Mouse (Mus musculus): ENCODE data around the gene Pan3. TPM values are rescaled to one million over a fixed set of nuclear protein-coding genes. Genes with fewer than 3 reads are reported as not detected.

The Pan3 gene
- polyA plus RNA-seq, 1 experiment from 2014 or later = 44.7 TPM

- no peak overlapping the region for H3K4me3 ChIP-seq (ENCODE audit: low read length)
- H3K4me2 ChIP-seq (ENCODE audit: low read depth, low read length) = no peak overlapping the region
- no peaks in the 10 kb centered on the region for H3K27me3 ChIP-seq (ENCODE audit: control insufficient read depth, insufficient read depth, low read length)
- H3K9me3 ChIP-seq (replicated peaks; ENCODE audit: control insufficient read depth, low read length) = no peaks in the 10 kb centered on the region
- peaks cover 2% of the 10 kb centered on the region; the same call in 1 of the 2 replicates for H3K36me3 ChIP-seq (ENCODE audit: control insufficient read depth, insufficient read depth)
- H3K9ac ChIP-seq (ENCODE audit: low read length) = no peak overlapping the region
- 85% methylated on average over 4 of the region's 4 CpGs for WGBS
- ATAC-seq (replicated peaks; ENCODE audit: extremely low read depth, insufficient read depth, low FRiP score) = no peak
- H3K4me1 ChIP-seq (ENCODE audit: control insufficient read depth, insufficient read depth, low read length) = peaks cover 8% of the 10 kb centered on the region; the same call in 1 of the 2 replicates
- no peak overlapping the region for H3K27ac ChIP-seq (ENCODE audit: low read length)
Observed at GRCm38 (mm10) chr5:147496921-147497320, 67.0 kb downstream of the Pan3 start.

- Histone ChIP-seq H3K27ac (ENCODE audit: low read length) (no peak overlapping the region), H3K9me3 (replicated peaks; ENCODE audit: control insufficient read depth, low read length) (no peaks in the 10 kb centered on the region), H3K27me3 (ENCODE audit: control insufficient read depth, insufficient read depth, low read length) (no peaks in the 10 kb centered on the region), H3K9ac (ENCODE audit: low read length) (no peak overlapping the region), H3K4me2 (ENCODE audit: low read depth, low read length) (no peak overlapping the region), H3K4me1 (ENCODE audit: control insufficient read depth, insufficient read depth, low read length) (peaks cover 8% of the 10 kb centered on the region; the same call in 1 of the 2 replicates), H3K4me3 (ENCODE audit: low read length) (no peak overlapping the region), H3K36me3 (ENCODE audit: control insufficient read depth, insufficient read depth) (peaks cover 2% of the 10 kb centered on the region; the same call in 1 of the 2 replicates)
- ATAC-seq (replicated peaks; ENCODE audit: extremely low read depth, insufficient read depth, low FRiP score) = no peak
- 62% methylated on average over 3 of the region's 3 CpGs for WGBS
Observed at GRCm38 (mm10) chr5:147497714-147498113, 67.8 kb downstream of the Pan3 start.

GRCm38 (mm10) chr5:147501456-147501998 lies 71.6 kb downstream of the Pan3 start:
- H3K9me3 ChIP-seq (replicated peaks; ENCODE audit: control insufficient read depth, low read length) = no peaks in the 10 kb centered on the region
- H3K4me1 ChIP-seq (ENCODE audit: control insufficient read depth, insufficient read depth, low read length) = no peaks in the 10 kb centered on the region
- no peak overlapping the region for H3K4me2 ChIP-seq (ENCODE audit: low read depth, low read length)
- H3K4me3 ChIP-seq (ENCODE audit: low read length) = no peak overlapping the region
- no peak overlapping the region for H3K27ac ChIP-seq (ENCODE audit: low read length)
- ATAC-seq (replicated peaks; ENCODE audit: extremely low read depth, insufficient read depth, low FRiP score) = no peak
- H3K36me3 ChIP-seq (ENCODE audit: control insufficient read depth, insufficient read depth) = peaks cover 2% of the 10 kb centered on the region
- H3K9ac ChIP-seq (ENCODE audit: low read length) = no peak overlapping the region
- no peaks in the 10 kb centered on the region for H3K27me3 ChIP-seq (ENCODE audit: control insufficient read depth, insufficient read depth, low read length)
- WGBS = 92% methylated on average over 2 of the region's 2 CpGs

GRCm38 (mm10) chr5:147502921-147503320 lies 73.0 kb downstream of the Pan3 start:
- Histone ChIP-seq H3K27ac (ENCODE audit: low read length) (no peak overlapping the region), H3K4me1 (ENCODE audit: control insufficient read depth, insufficient read depth, low read length) (peaks cover 3% of the 10 kb centered on the region), H3K36me3 (ENCODE audit: control insufficient read depth, insufficient read depth) (peaks cover 2% of the 10 kb centered on the region), H3K9ac (ENCODE audit: low read length) (no peak overlapping the region), H3K4me3 (ENCODE audit: low read length) (no peak overlapping the region), H3K27me3 (ENCODE audit: control insufficient read depth, insufficient read depth, low read length) (no peaks in the 10 kb centered on the region), H3K4me2 (ENCODE audit: low read depth, low read length) (no peak overlapping the region), H3K9me3 (replicated peaks; ENCODE audit: control insufficient read depth, low read length) (no peaks in the 10 kb centered on the region)
- no peak for ATAC-seq (replicated peaks; ENCODE audit: extremely low read depth, insufficient read depth, low FRiP score)
- WGBS = 69% methylated on average over 2 of the region's 2 CpGs

- Histone ChIP-seq H3K4me1 (ENCODE audit: control insufficient read depth, insufficient read depth, low read length) (peaks cover 6% of the 10 kb centered on the region), H3K36me3 (ENCODE audit: control insufficient read depth, insufficient read depth) (no peaks in the 10 kb centered on the region), H3K9ac (ENCODE audit: low read length) (no peak overlapping the region), H3K4me3 (ENCODE audit: low read length) (no peak overlapping the region), H3K27me3 (ENCODE audit: control insufficient read depth, insufficient read depth, low read length) (no peaks in the 10 kb centered on the region), H3K27ac (ENCODE audit: low read length) (no peak overlapping the region), H3K9me3 (replicated peaks; ENCODE audit: control insufficient read depth, low read length) (no peaks in the 10 kb centered on the region), H3K4me2 (ENCODE audit: low read depth, low read length) (no peak overlapping the region)
- no peak for ATAC-seq (replicated peaks; ENCODE audit: extremely low read depth, insufficient read depth, low FRiP score)
- WGBS = 92% methylated on average over 9 of the region's 9 CpGs
Observed at GRCm38 (mm10) chr5:147511350-147511749, 81.4 kb downstream of the Pan3 start.

GRCm38 (mm10) chr5:147527006-147527405 lies 97.0 kb downstream of the Pan3 start:
- peaks cover 4% of the 10 kb centered on the region; the same call in 1 of the 2 replicates for H3K4me1 ChIP-seq (ENCODE audit: control insufficient read depth, insufficient read depth, low read length)
- no peak overlapping the region for H3K4me3 ChIP-seq (ENCODE audit: low read length)
- no peak overlapping the region for H3K4me2 ChIP-seq (ENCODE audit: low read depth, low read length)
- no peak for ATAC-seq (replicated peaks; ENCODE audit: extremely low read depth, insufficient read depth, low FRiP score)
- H3K9ac ChIP-seq (ENCODE audit: low read length) = no peak overlapping the region
- 86% methylated on average over 6 of the region's 6 CpGs for WGBS
- H3K36me3 ChIP-seq (ENCODE audit: control insufficient read depth, insufficient read depth) = peaks cover 17% of the 10 kb centered on the region
- no peaks in the 10 kb centered on the region for H3K9me3 ChIP-seq (replicated peaks; ENCODE audit: control insufficient read depth, low read length)
- H3K27ac ChIP-seq (ENCODE audit: low read length) = no peak overlapping the region
- H3K27me3 ChIP-seq (ENCODE audit: control insufficient read depth, insufficient read depth, low read length) = no peaks in the 10 kb centered on the region

- Histone ChIP-seq H3K27me3 (ENCODE audit: control insufficient read depth, insufficient read depth, low read length) (no peaks in the 10 kb centered on the region), H3K36me3 (ENCODE audit: control insufficient read depth, insufficient read depth) (peaks cover 17% of the 10 kb centered on the region), H3K4me2 (ENCODE audit: low read depth, low read length) (no peak overlapping the region), H3K9ac (ENCODE audit: low read length) (no peak overlapping the region), H3K4me1 (ENCODE audit: control insufficient read depth, insufficient read depth, low read length) (peaks cover 4% of the 10 kb centered on the region; the same call in 1 of the 2 replicates), H3K4me3 (ENCODE audit: low read length) (no peak overlapping the region), H3K27ac (ENCODE audit: low read length) (peak overlapping the region; percentile 29; the same call in 1 of the 2 replicates), H3K9me3 (replicated peaks; ENCODE audit: control insufficient read depth, low read length) (no peaks in the 10 kb centered on the region)
- no peak for ATAC-seq (replicated peaks; ENCODE audit: extremely low read depth, insufficient read depth, low FRiP score)
- WGBS = 69% methylated on average over 3 of the region's 3 CpGs
Observed at GRCm38 (mm10) chr5:147527788-147528187, 97.8 kb downstream of the Pan3 start.

- Histone ChIP-seq H3K4me2 (ENCODE audit: low read depth, low read length) (no peak overlapping the region), H3K4me3 (ENCODE audit: low read length) (no peak overlapping the region), H3K4me1 (ENCODE audit: control insufficient read depth, insufficient read depth, low read length) (peaks cover 4% of the 10 kb centered on the region; the same call in 1 of the 2 replicates), H3K27ac (ENCODE audit: low read length) (no peak overlapping the region), H3K9ac (ENCODE audit: low read length) (no peak overlapping the region), H3K36me3 (ENCODE audit: control insufficient read depth, insufficient read depth) (peaks cover 12% of the 10 kb centered on the region), H3K9me3 (replicated peaks; ENCODE audit: control insufficient read depth, low read length) (no peaks in the 10 kb centered on the region), H3K27me3 (ENCODE audit: control insufficient read depth, insufficient read depth, low read length) (no peaks in the 10 kb centered on the region)
- 71% methylated on average over 6 of the region's 6 CpGs for WGBS
- ATAC-seq (replicated peaks; ENCODE audit: extremely low read depth, insufficient read depth, low FRiP score) = no peak
Observed at GRCm38 (mm10) chr5:147532031-147532430, 102.1 kb downstream of the Pan3 start.

GRCm38 (mm10) chr5:147539409-147539808 lies 109.4 kb downstream of the Pan3 start:
- H3K36me3 ChIP-seq (ENCODE audit: control insufficient read depth, insufficient read depth) = peaks cover 44% of the 10 kb centered on the region
- no peaks in the 10 kb centered on the region for H3K4me1 ChIP-seq (ENCODE audit: control insufficient read depth, insufficient read depth, low read length)
- no peak for ATAC-seq (replicated peaks; ENCODE audit: extremely low read depth, insufficient read depth, low FRiP score)
- H3K27me3 ChIP-seq (ENCODE audit: control insufficient read depth, insufficient read depth, low read length) = no peaks in the 10 kb centered on the region
- no peak overlapping the region for H3K4me3 ChIP-seq (ENCODE audit: low read length)
- H3K4me2 ChIP-seq (ENCODE audit: low read depth, low read length) = no peak overlapping the region
- H3K9ac ChIP-seq (ENCODE audit: low read length) = no peak overlapping the region
- 91% methylated on average over 4 of the region's 4 CpGs for WGBS
- no peaks in the 10 kb centered on the region for H3K9me3 ChIP-seq (replicated peaks; ENCODE audit: control insufficient read depth, low read length)
- H3K27ac ChIP-seq (ENCODE audit: low read length) = no peak overlapping the region

Measured in heart, embryonic 16.5 days (tissue).